Mouse (Mus musculus) frontal cortex, postnatal 36 days (tissue): ENCODE measurements around the gene Nacc1.

Experiments
- DNase-seq, 2 experiments: peaks; one replicate each; pipeline ENCODE4 v3.0.0; 2022; ENCODE audit warnings: low spot score in 2 of 2

The Nacc1 gene

DNA sequence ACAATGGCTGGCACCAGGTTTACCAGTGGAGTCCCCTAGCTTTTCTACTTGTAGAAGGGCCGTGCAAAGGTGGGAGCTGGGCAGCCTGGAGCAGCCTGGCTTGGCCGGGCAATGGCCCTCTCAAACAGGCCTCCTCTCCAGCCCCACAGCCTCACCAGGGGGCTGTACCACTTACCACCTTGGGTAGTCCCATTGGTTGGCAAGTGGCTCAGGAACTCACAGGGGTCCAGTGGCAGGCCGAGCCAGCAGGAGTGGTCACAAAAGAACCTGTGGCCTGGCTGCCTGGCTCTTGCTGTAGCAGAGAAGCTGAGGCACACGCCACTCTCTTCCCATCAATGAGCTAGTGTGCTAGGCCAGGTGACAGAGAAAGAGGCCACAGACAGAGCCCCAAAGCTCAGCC is 26.5 kb upstream of the Nacc1 start:
- no peak for DNase-seq

DNA sequence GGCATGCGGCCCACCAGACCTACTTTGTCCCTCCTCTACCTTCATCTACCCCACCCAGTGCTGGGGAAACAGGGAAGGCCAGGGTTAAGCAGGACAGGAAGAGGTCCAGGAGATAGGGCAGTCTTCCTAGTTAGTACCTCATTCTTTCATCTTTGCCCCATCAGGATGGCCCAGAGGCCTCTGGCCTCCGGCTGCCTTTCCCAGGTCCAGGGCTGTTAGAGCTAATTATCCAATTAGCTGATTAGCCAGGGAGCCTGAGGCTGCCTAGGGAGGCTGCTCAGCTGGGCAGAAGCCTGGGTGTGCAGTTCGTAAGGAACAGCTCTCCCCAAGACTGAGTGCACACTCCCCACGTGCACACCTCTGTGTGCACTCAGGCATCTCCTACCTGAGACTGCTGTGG is 25.7 kb upstream of the Nacc1 start:
- no peak for DNase-seq

DNA sequence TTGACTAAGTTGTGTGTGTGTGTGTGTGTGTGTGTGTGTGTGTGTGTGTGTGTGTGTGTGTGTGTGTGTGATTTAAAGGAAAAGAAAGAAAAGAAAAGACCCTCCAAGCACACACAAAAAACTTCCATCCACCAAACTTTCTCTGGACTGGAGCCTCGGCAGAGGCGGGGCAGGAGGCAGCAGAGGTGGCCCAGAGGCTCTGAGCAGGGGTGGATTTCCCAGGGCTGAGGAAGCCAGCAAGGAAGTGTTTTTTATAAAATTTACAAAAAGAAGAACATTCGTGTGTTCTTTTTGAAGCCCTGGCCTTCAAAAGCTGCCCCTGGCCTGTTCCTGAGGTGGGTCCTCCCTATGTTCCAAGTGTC is 25.1 kb upstream of the Nacc1 start:
- DNase-seq, result no peak

DNA sequence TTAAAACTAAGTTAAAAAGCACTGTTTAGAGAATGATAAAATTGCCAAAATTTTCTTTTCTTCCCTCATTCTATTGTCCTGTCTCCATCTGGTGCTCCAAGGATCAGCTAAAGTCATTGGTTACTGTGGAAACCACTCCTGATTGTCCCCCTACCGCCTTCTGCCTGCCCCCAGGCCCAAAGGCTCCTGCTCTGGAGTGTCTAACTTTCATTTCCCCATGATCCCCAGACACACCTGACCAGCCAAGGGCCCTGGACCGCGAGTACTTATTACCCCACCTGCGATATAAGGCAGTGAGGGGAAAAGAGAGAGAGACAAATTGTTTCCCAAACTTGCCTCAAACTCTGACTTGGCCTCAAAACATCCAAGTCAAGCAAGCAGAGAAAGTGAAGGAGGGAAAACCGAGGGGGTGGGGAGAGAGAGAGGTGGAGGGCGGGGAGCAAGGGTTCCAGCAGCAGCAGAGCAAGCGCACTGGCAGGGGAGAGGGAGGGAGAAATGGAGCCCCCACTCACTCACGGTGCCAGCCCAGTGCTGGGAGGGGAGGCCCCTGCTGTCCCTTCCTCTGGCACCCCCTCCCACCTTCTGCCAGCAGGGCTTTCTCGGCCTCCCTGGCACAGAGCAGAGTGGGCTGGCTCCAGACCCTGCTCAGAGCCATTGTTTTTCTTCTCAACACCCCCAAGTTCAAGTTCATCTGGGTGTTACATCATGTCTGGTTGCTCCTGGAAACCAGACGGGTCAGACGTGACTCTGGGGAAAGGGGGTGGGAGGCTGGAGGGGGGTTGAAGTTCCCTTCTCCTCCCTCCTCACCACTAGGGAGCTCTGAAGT is 24.5 kb upstream of the Nacc1 start:
- DNase-seq, result no peak

DNA sequence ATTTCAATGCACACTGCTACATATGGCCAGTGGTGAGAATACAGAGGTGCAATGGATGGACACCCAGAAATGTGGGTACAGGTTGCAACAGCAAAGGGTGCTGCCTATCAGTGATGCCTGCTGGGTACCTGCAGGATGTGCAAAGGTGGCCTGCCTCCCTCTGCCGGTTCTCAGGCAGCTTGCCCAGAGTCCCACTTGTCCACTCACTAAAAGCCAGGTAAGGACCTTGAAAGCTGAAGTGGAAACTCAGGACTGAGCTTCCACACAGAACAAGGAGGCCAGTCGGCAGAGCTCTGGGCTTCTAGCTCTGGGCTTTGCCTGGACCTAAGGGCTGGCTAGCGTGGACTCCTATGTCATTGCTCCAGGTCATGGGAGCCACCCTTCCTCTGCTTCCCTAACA is 23.6 kb upstream of the Nacc1 start:
- no peak for DNase-seq

DNA sequence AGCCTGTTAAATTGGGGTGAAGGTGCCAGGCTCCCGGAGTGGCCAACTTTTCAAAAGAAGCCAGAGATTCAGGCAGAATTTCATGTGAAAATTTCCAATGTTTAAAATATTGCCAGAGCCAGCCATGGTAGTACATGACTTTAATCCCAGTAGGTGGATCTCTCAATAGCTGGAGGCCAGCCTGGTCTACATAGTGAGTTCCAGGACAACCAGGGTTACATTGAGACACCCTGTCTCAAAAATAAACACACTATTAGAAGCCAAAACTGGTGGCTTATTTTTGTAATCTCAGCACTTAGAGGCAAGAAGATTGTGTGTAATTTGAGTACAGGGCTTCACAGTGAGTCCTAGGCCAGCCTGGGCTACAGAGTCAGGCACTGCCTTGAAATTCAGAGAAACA is 22.3 kb upstream of the Nacc1 start:
- DNase-seq, result no peak

DNA sequence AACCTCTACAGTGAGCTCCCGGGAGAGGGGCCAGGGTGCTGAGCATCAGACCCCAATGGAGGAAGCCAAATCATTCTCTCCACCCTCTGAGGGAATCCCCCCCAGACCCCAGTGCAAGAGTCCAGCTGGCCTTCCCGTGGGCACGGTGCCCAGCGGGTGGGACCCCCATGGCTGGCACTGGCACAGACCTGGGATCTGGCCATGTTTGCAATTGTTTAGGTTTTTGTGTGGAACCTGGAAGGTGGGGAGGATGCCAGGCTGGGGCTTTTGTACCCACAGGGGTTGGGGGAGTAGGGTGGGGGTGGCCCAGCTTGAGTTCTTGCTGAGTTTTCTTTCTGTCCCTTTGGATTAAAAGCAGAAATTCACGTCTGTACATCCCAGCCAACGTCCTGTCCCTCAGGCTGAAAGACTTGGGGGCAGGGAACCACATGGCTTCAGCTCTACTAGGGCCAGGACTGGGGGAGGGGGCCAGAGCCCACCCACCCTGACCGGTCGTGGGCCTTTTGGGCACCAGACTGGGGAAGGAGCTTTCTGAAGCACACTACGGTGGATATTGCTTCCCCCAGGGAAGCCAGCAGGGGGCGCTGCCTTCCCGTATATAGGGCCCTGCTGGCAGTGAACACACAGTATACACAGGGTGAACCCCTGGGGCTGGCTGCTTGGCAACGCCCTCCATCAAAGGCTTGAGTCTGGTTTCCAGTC is 21.3 kb upstream of the Nacc1 start:
- DNase-seq, result peak; percentile 84 to 91

DNA sequence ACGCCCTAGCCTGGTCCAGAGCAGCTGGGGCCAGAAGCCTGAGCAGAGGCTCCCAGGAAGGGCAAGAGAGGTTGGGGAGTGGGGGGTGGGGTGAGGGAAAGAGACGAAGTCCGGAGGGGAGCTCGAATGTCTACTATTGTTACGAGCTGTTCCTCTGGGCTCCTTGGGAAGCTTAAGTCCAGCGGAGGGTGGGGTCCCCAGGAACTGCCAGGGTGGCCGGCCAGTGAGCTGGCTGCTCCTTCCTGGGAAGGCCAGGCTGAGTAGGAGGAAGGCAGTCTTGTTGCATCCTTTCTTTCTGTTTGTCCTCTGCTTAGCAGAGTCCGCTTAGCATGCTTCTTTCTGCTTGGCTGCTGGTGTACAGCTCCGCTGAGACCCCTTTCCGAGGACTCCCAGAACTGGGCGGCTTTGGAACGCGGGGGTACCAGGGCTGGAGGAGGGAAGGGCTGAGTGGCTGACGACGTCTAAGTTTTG is 20.4 kb upstream of the Nacc1 start:
- no peak for DNase-seq

DNA sequence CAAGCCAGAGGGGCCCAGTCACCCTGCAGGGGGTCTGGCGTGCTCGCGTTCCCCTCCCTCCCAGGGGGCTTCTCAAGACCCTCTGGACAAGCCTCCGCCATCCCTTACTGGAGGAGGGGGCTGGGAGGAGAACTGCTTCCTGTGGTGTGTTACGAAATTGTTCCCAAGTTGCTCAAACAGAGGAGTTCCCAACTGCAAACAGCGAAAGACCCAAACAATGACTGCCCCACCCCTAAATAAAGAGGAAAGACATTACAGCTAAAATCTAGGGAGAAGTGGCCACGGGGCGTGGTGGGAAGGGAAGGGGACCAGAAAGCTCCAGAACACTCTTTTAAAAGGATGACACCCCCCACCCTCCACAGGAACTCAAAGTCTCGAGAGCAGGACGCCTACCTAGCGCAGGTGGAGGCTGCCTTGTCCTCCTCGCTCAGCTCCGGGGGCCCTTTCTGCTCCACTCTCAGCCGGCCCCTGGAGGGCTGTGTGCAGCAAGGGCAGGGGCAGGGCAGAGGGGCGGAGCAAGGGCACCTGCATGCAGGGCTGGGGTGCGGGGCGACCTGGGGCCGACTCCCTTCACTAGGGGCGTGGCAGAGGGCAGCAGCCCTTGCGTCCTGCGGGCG is 19.7 kb upstream of the Nacc1 start:
- DNase-seq, result no peak

DNA sequence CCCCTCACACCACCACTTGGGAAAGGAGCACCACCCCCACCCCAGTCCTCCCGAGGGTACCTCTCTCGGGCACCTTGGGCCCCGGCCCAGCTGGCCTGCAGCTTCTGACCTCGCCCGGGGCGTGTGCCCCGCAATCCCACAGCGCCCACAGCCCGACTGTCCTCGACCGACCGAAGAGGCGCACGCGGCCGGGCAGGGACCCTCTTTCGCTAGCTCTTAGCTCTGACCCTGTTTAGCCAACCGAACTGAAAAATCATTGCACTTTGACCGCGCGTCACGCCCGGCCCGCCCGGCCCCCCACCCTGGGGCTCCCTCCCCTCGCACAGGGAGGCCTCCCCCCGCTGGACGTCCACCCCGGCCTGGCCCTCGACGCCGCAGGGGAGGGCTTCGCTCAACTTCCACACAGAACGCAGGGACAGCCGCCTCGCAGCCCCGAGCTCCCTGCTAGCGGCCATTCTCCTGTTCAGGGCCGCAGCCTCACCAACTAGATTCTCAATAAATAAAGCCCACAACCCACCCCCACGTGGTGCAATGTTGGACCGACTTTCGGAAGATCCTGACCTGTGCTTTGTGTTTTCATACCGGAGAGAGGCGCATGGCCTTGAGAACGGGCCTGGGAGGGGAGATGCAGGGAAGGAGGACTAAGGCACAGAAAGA is 19.1 kb upstream of the Nacc1 start:
- DNase-seq, result no peak

DNA sequence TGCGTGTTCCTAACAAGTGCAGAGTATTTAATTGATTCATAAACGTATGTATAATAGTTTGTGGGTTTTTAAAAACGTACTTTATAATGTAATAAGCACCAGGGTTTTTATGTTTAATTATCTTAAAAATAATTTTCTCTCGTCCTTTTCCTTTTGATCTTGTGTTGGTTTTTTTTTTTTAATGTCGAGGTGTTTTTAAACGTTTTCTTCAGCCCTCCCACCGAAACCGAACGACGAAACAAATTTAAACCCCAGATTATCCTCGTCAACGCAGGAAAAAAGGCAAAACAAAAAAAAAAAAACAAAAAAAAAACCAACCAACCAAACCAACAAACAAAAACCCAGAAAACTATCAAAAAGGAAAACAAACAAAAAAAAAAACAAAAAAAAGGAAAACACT is 18.3 kb upstream of the Nacc1 start:
- no peak for DNase-seq

DNA sequence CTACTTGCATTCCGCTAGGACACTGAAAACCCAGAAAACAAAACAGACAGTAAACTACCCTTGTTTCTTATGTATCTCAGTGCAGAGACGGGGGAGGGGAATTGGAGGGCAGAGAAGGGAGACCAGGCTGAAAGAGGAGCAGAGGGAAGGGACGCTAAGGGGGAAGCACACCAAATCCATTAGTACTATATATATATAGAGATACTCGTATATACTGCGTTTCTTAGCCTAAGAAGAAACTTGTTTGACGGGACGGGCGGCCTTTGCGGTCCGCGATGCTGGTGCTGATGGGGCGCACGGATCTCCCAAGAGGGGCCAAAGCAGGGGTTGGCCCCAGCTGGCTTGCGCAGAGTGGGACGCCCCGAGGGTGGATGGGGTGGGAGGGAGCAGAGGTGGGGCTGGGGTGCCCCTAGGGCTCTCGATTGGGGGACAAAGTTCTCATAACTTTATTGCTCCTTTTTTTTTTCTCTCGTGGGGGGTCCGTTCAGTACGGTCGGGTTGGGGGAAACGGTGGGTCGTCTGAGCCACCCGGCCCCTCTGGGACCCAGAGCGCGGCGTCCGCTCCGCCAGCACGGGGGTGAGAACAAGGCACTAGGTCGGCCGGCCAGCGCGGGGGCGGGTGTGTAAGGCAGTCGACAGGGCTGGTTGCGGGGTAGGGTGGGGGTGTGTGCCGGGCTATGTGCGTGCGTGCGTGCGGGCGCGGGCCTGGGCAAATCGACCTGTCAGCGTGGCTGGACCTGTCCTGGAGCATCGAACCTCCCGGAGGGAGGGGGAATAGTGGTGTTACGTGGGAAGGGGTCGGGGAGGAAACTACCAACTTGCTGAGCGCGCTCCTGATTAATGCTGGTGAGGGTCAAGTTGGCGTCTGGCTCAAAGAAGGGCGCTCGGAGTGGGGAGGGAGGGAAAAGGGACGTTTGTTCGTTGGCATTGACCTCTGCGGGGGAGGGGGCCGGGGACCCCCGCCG is 17.5 kb upstream of the Nacc1 start:
- DNase-seq, result no peak

DNA sequence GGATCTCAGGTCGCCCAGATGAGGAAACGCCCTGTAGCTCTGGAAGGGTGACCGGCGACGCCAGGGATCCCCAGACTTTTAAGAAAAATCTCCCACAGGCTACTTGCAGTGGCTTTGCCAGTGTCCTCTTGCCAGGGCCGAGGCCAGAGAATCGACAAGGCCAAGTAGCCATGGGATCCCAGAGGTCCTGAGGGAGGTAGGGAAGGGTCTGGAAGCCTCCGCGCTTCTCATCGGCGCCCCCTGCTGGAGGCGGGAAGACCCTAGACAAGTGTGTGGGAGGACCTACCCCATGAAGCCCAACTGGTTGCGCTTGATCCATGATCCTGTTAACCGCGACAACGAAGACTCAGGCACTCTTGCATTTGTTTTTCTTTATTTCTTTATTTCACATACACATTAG is 16.7 kb upstream of the Nacc1 start:
- no peak for DNase-seq

DNA sequence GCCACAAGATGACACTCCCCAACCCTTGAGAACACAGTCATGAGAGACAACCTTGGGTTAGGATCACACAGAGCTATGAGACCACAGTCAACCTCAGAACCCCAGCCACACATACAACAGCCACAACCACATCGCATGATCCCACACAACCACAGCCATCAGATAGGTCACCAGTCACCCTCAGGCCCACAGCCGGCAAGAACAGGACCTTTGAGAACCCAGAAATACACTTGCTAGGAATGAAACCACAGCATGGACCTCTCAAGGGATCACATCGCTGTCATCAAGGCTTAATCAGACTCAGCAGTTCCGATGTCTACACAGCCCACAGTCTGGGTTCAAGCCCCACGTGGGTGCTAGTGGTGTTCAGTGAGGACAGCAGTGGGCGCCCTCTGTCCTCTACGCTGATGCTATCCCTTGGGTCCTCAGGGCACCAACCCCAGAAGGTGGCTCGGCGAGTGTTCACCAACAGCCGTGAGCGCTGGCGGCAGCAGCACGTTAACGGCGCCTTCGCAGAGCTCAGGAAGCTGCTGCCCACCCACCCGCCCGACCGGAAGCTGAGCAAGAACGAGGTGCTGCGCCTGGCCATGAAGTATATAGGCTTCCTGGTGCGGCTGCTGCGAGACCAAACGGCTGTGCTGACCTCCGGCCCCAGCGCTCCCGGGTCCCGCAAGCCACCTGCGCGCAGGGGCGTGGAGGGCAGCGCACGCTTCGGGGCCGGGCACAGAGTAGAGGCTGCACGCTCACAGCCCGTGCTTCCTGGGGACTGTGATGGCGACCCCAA is 16.0 kb upstream of the Nacc1 start:
- DNase-seq, result no peak

DNA sequence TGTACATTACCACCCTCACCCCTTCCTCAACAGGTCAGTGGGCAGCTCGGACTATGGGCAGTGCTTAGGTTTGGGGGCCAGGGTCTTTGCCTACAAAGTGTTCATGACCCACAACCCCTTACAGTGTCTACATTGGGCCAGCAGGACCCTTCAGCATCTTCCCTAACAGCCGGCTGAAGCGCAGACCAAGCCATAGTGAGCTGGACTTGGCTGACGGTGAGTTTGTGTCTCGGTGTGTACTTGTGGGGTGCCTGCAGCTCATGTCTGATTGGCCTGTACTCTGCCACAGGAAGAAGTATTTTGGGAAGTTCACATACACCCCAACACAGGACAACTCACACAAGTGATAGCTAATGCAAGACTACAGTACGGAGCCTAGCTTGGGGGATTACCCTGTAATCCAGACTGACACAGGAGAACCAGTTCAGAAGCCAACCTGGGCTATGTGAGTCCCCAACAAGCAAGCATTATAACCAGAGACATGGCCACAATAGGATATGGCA is 15.4 kb upstream of the Nacc1 start:
- no peak for DNase-seq

DNA sequence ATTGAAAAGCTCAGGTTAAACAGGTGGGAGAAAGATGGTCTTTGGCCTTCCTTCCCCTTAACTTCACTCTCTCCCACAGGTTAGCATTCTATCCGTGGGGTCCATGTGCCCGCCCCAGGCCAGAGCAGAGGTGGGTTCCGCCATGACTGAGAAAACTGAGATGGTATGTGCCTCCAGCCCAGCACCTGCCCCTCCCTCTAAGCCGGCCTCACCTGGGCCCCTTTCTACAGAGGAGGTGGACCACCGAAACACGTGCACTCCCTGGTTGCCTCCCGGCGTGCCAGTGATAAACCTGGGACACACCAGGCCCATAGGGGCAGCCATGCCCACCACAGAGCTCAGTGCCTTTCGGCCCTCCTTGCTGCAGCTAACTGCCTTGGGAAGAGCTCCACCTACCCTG is 14.9 kb upstream of the Nacc1 start:
- DNase-seq, result no peak

DNA sequence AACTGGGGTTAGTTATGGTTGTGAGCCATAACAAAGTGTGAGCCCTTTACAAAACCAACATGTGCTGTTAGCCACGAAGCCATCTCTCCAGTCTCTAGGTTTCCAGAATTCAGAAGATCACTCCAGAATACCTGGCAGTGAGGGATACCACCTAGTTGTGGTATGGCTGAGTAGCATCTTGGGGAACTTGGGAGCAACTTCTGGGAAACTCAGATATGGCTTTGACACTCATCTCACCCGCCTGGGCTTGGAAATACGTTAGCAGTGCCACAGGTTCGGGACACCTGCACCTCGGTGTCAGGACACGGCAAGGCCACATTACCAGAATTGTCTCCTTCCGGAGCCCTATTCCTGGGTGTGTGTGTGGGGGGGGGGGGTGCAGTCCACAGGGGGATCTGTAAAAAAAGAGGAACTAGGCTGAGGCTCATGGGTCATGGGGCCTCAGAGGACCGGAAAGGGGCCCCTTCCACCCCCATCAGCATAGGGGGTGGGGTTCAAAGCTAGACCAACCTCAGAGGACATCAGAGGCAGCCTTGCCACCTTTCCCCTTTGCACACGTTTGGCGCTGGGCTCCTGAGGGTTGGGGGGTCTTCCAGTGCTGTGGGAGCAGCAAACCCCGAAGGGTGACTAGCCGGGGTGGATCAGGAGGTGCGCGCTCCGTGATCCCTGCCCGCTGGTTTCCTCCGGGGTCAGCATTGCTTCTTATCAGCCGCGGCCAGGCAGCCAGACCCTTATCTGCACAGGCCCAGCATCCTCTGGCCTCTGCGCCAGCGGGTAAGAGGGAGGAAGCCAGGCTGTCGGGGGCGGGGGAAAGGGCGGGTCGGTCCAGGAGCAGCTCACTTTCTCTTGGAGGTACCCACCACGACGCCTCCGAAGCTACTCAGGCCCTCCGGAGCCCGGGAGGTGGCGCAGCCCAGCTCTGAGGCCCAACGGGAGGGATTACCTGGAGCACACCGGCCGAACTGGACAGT is 13.6 kb upstream of the Nacc1 start, which contains the start of gene Lyl1:
Gene Lyl1, plus strand, starts transcription at position 517 of the 971 bp plus-strand sequence.
- DNase-seq, result no peak

DNA sequence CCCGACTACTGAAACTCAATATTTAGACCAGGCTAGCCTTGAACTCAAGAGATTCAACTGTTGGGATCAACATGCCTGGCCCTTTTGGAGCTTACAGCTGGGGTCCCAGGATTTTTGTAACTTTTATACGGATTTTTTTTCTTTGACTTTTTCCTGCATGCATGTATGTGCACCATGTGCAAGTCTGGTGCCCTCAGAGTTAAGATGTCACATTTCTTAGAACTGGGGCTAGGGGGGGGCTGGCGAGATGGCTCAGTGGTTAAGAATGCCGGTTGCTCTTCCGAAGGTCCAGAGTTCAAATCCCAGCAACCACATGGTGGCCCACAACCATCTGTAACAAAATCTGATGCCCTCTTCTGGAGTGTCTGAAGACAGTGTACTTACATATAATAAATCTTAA is 12.9 kb upstream of the Nacc1 start:
- DNase-seq, result no peak

DNA sequence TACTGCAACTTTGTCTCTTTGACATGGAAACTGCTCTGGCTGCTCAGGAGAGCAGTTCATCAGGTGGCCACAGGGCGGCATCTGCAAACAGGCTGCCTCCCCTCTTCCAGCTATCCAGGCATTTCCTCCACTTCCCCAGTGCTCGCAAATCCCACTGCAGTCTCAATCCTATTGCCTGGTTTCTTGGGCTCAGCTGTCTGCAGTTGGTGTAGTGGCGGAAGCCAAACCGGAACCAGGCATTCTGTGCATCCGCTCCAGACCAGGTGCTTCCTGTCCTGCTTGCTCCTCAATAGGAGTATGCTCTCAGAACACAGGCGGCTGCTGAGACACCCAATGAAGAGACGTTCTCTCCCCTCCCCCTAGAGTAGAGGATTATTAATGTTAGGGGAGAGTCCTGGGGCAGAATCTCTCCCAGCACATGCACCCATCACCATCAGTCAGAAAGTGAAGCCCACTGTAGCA is 12.2 kb upstream of the Nacc1 start:
- peak in 1 of 2 experiments; percentile 74 for DNase-seq
